Mouse (Mus musculus) A20 (cell line): Measurements from ENCODE around the gene Cab39l.
A peak's percentile ranks its signal among the peaks of the same experiment; 100 is the strongest.
"Not testable (repeated sequence)": the region's sequence is repeated elsewhere in the genome, so short reads cannot be mapped to it uniquely, and the experiment has no call there.

Experiments
- DNase-seq: peaks from one replicate; pipeline ENCODE4 v3.0.0-alpha.2; 2011; ENCODE audit warnings: low read depth, low spot score

Gene Cab39l

GRCm38 (mm10) chr14:59440558-59441471, at the start of gene Cab39l, which contains the start of gene Setdb2:
Gene Cab39l (plus strand): TSS chr14:59440972.
Gene Setdb2 (minus strand): TSS chr14:59440884.
- DNase-seq, result peak; percentile 97

GRCm38 (mm10) chr14:59395281-59395680, 45.5 kb upstream of the Cab39l start, which contains the start of gene Phf11c:
Gene Phf11c (minus strand): TSS chr14:59395381.
- no peak for DNase-seq

GRCm38 (mm10) chr14:59396999-59397398, 43.8 kb upstream of the Cab39l start:
- peak; percentile 92 for DNase-seq

GRCm38 (mm10) chr14:59414979-59415378, 25.8 kb upstream of the Cab39l start:
- DNase-seq, result not testable (repeated sequence)

- DNase-seq, result no peak
Measured at GRCm38 (mm10) chr14:59418171-59418570, 22.6 kb upstream of the Cab39l start.

- DNase-seq, result no peak
Measured at GRCm38 (mm10) chr14:59422912-59423663, 17.7 kb upstream of the Cab39l start.

GRCm38 (mm10) chr14:59430556-59430955, 10.2 kb upstream of the Cab39l start:
- DNase-seq, result no peak

- DNase-seq, result no peak
Measured at GRCm38 (mm10) chr14:59433902-59434301, 6.9 kb upstream of the Cab39l start.

GRCm38 (mm10) chr14:59435206-59435605, 5.6 kb upstream of the Cab39l start:
- no peak for DNase-seq

GRCm38 (mm10) chr14:59437398-59437797, 3.4 kb upstream of the Cab39l start:
- peak; percentile 14 for DNase-seq

GRCm38 (mm10) chr14:59438505-59438904, 2.3 kb upstream of the Cab39l start:
- peak; percentile 86 for DNase-seq

GRCm38 (mm10) chr14:59440039-59440438, 733 bp upstream of the Cab39l start:
- DNase-seq, result peak; percentile 69

GRCm38 (mm10) chr14:59441472-59441805, 667 bp downstream of the Cab39l start:
- DNase-seq, result peak; percentile 78

- no peak for DNase-seq
Measured at GRCm38 (mm10) chr14:59445421-59445820, 4.6 kb downstream of the Cab39l start.

- no peak for DNase-seq
Measured at GRCm38 (mm10) chr14:59447981-59448380, 7.2 kb downstream of the Cab39l start.

- DNase-seq, result no peak
Measured at GRCm38 (mm10) chr14:59466503-59466902, 25.7 kb downstream of the Cab39l start.

- DNase-seq, result peak; percentile 39
Measured at GRCm38 (mm10) chr14:59467798-59468197, 27.0 kb downstream of the Cab39l start.

- no peak for DNase-seq
Measured at GRCm38 (mm10) chr14:59470781-59471180, 30.0 kb downstream of the Cab39l start.

GRCm38 (mm10) chr14:59478699-59479098, 37.9 kb downstream of the Cab39l start:
- DNase-seq, result no peak

GRCm38 (mm10) chr14:59485247-59485810, 44.6 kb downstream of the Cab39l start:
- DNase-seq, result no peak

GRCm38 (mm10) chr14:59492376-59492775, 51.6 kb downstream of the Cab39l start:
- no peak for DNase-seq

GRCm38 (mm10) chr14:59497928-59498327, 57.2 kb downstream of the Cab39l start:
- DNase-seq, result no peak
